Mouse (Mus musculus) adrenal gland, adult (tissue): ENCODE results near the gene Plekha7.

Source experiments
- DNase-seq, 2 experiments: peaks; one replicate each; pipeline ENCODE4 v3.0.0; 2022 to 2023; ENCODE audit warnings: low spot score in 1 of 2; ENCODE audit not compliant: inconsistent age in 2 of 2

The Plekha7 gene

GRCm38 (mm10) chr7:116191138-116191537 is 117.0 kb downstream of the Plekha7 start:
- no peak for DNase-seq

- no peak for DNase-seq
Observed at GRCm38 (mm10) chr7:116189708-116190107, 118.5 kb downstream of the Plekha7 start.

- DNase-seq: no peak
Observed at GRCm38 (mm10) chr7:116188391-116188790, 119.8 kb downstream of the Plekha7 start.

- DNase-seq: no peak
Observed at GRCm38 (mm10) chr7:116187521-116187920, 120.7 kb downstream of the Plekha7 start.

GRCm38 (mm10) chr7:116186847-116187246 is 121.3 kb downstream of the Plekha7 start:
- no peak for DNase-seq

GRCm38 (mm10) chr7:116186156-116186555 is 122.0 kb downstream of the Plekha7 start:
- no peak for DNase-seq

- DNase-seq: no peak
Observed at GRCm38 (mm10) chr7:116184358-116185057, 123.7 kb downstream of the Plekha7 start.

- peak in 1 of 2 experiments; percentile 60 for DNase-seq
Observed at GRCm38 (mm10) chr7:116182451-116182850, 125.7 kb downstream of the Plekha7 start.

GRCm38 (mm10) chr7:116181444-116181946 is 126.7 kb downstream of the Plekha7 start:
- no peak for DNase-seq

GRCm38 (mm10) chr7:116178916-116179315 is 129.3 kb downstream of the Plekha7 start:
- DNase-seq: no peak

GRCm38 (mm10) chr7:116172774-116173173 is 135.4 kb downstream of the Plekha7 start:
- DNase-seq: no peak

- DNase-seq: no peak
Observed at GRCm38 (mm10) chr7:116169426-116169825, 138.8 kb downstream of the Plekha7 start.

- DNase-seq: no peak
Observed at GRCm38 (mm10) chr7:116168224-116168623, 140.0 kb downstream of the Plekha7 start.

GRCm38 (mm10) chr7:116164232-116164631 is 143.9 kb downstream of the Plekha7 start:
- DNase-seq: no peak

- DNase-seq: peak; percentile 34 to 81
Observed at GRCm38 (mm10) chr7:116161544-116161943, 146.6 kb downstream of the Plekha7 start.

- peak in 1 of 2 experiments; percentile 51 for DNase-seq
Observed at GRCm38 (mm10) chr7:116156894-116157143, 151.4 kb downstream of the Plekha7 start.

GRCm38 (mm10) chr7:116156072-116156893 is 151.9 kb downstream of the Plekha7 start:
- peak; percentile 46 to 59 for DNase-seq

GRCm38 (mm10) chr7:116153781-116154368 is 154.3 kb downstream of the Plekha7 start:
- DNase-seq: peak in 1 of 2 experiments; percentile 64

- no peak for DNase-seq
Observed at GRCm38 (mm10) chr7:116149568-116149967, 158.6 kb downstream of the Plekha7 start.

GRCm38 (mm10) chr7:116147114-116147513 is 161.1 kb downstream of the Plekha7 start:
- no peak for DNase-seq

- no peak for DNase-seq
Observed at GRCm38 (mm10) chr7:116145030-116145429, 163.1 kb downstream of the Plekha7 start.

- peak in 1 of 2 experiments; percentile 45 for DNase-seq
Observed at GRCm38 (mm10) chr7:116137671-116138070, 170.5 kb downstream of the Plekha7 start.
